Mouse (Mus musculus) B cell, adult 2 months (primary cell): ENCODE measurements at regions not wholly inside any gene's neighbourhood (a gene's known extent, or its start where the extent isn't known, plus 50 kb on each side); places are given as distances from the start of the nearest gene placed in this dataset.
"Not testable (repeated sequence)": the region's sequence is repeated elsewhere in the genome, so short reads cannot be mapped to it uniquely, and the experiment has no call there.

Source experiments
- DNase-seq, 2 experiments: peaks; one replicate each; pipeline ENCODE4 v3.0.0; 2022

DNA sequence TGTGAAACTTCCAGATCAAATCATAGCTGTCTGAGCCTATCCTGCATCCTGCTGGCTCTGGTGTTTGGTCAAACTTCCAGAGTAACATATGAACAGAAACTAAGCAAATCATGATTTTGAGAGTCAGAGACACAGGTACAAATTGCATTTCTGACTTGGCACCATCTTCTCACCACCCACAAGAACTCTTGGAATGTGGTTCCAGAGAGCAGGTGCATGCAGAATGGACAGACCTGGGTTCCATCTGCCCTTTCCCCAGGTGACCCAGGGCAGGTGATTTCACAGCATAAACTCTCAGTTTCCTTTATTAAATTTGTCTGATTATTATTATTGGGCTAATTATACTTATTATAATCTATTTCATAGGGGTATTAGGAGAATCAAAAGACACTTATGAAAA is 527.0 kb upstream of the Auts2 start:
- DNase-seq: no peak

GRCm38 (mm10) chr5:133062481-133062880 is 519.3 kb upstream of the Auts2 start:
- DNase-seq: no peak

GRCm38 (mm10) chr5:133047456-133047855 is 504.3 kb upstream of the Auts2 start:
- DNase-seq: no peak

- DNase-seq: no peak
These were observed 502.5 kb upstream of the Auts2 start for GRCm38 (mm10) chr5:133045637-133046036.

- DNase-seq: no peak
These were observed 484.4 kb upstream of the Auts2 start for GRCm38 (mm10) chr5:133027590-133027989.

DNA sequence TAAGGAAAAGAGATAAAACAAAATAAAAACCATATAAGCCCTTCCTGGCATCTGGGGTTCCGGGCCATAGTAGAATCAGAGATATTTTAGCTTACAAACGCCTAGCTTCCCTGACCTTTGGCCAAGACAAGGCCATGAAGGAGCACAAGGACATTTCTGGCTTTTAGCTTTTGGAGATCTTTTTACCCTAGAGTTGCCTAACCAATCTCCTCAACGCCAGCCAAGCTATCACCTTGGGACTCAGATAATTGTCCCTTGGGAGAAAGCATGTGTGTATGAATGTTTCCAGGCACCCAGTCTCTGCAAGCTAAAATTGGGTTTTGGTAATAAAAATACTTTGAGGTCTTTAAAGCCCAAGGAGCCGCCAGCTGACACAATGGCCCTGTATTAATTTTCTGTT is 482.0 kb upstream of the Auts2 start:
- no peak for DNase-seq

DNA sequence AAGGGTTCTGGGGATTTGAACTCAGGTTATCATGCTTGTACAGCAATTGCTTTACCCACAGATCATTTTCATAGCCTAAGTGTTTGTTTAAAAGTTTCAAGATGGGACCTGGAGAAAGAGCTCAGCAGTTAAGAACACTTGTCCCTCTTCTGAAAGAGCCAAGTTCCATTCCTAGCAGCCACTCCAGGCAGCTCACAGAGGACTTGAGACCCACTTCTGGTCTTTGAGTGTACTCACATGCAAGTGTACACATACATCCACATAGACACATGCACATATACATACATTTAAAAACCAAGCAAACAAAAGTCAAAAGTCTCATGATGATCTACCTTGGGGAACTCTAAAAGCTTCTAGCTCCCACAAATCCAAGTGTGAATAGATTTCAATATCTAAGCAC is 477.7 kb upstream of the Auts2 start:
- DNase-seq: no peak

DNA sequence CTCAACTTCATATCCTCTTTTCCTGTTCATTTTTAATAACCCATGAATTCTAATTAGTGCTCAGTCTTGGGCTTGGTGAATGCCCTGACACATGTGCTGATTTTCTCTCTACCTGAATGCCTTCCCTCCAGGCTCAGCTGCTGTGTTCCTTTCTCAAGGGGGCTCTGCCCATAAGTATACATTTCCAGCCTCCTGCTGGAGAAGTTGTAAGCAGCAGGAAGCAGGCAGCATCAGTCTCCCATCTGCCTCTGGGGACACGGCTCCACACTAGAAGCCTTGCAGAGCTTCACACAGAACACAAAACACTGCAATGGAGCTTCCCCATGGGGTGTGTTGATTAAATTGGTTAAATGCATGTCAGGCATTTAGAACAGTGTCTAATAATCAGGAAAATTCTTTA is 477.0 kb upstream of the Auts2 start:
- DNase-seq: no peak

- no peak for DNase-seq
These were observed 467.8 kb upstream of the Auts2 start for GRCm38 (mm10) chr5:133010624-133011575.

DNA sequence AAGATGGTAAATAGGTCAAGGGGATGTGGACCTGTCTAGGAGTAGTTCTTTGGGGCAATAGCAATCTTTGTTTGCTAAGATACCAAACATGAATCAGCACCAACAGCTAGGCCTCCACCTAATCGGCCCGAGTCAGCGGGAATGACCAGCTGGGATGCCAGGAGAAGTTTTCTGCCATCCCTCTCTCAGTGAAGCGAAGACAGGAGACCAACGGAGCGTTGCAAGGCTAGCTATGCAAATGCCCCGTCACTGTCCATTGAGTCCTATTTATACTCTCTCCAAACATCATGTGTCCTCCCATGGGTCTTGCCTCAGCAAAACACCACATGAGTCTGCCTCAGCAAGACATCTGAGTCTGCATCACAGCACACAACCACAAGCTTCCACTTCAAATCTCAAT is 439.7 kb upstream of the Auts2 start:
- DNase-seq: no peak

DNA sequence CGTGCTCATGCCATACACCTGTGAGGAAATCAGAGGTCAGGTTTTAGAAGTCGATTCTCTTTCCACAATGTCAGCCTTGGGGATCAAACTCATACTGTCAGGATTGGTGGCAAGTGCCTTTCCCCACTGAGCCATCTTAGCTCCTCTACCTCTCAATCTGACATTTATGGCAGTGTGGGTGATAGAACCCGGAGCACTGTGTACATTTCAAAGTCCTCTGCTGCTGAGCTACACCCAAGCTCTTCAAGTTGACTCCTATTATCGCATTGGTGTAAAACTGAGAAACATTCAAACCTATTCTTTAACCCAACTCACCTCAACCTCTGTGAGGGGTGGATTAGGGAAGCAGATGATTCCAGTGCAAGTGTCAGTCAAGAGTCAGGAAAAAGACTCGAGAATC is 435.9 kb upstream of the Auts2 start:
- DNase-seq: no peak

DNA sequence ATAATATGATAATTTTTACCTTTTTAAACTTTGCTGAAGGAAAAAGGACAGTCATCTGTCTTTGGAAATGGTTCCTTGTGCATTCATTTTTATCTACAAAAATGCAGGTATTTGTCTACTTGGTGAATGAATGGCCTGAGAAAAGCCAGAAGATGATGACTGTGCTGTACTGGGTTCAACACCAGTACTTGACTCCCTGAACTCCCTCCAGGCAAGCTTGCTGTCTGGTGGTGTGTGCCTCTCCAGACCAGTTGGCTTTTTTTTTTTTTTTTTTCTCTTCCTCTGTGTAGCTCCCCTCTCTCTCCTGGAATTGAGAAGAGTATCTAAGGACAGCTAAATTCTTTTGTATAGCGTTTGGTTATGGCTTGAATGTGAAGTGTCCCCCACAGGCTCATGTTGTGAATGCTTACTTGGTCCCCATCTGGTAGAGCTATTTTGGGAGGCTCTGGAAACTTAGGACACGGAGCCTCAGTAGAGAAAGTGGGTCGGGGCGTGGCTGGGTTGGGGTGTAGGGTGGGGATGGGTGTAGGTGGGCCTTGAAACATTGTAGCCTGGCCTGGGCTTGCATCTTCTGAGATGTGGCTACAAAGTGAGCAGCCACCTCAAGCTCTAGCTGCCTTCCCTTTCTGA is 432.3 kb upstream of the Auts2 start:
- no peak for DNase-seq

DNA sequence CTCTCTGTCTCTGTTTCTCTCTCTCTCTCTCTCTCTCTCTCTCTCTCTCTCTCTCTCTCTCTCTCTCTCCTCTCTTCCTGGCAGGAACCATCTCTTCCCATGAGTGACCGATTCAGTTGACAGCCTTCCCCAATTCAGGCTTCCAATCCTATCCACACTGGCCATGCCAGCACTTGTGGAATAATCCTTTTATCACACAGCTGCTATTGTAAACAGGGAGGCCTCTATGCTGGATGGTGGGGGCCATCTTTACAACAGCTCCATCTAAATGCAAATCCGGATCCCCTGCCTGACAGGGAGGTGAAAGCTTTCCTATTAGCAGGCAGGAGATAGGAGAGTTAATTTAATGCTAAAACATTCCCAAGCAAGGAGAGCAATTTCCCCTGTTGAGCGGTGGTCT is 431.7 kb upstream of the Auts2 start:
- no peak for DNase-seq

GRCm38 (mm10) chr5:132971046-132971445 is 427.9 kb upstream of the Auts2 start:
- DNase-seq: no peak

DNA sequence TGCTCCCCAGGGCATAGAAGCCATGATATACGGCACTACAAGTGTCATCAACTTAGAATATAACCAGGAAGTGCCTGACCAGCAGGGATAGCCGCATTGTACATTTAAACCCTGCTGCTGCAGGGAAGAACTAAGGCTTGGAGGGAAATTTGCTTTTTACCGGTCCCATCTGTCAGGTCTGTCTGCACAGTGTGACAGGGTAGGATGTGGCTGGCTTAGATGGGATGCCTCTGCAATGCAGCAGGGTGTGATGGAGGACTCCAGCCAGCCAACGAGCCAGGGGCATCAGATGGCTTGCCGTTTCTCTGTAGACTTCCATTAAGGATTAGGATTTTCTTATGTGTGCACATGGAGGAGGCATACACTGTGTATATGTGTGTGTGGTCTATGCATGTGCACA is 426.2 kb upstream of the Auts2 start:
- DNase-seq: no peak

- DNase-seq: no peak
These were observed 416.8 kb upstream of the Auts2 start for GRCm38 (mm10) chr5:132959901-132960300.

- no peak for DNase-seq
These were observed 413.0 kb upstream of the Auts2 start for GRCm38 (mm10) chr5:132956184-132956583.

DNA sequence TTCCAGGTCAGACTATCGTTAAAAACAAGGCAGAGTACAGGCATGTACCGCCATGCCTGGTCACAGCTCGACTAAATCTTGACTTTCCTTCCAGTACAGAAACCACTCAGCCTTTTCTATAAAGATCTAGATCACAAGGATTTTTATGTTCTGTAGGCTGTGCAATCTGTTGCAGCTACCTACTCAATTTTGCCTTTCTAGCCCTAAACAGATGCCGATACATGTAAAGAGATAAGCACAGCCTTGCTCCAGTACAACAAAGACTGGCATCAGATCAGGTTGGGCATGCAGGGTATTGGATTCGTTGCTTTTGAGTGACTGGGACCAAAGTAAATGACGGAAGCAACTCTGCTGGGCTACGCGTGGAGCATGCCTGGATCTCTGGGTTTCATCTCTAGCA is 411.9 kb upstream of the Auts2 start:
- DNase-seq: no peak

- no peak for DNase-seq
These were observed 390.4 kb upstream of the Auts2 start for GRCm38 (mm10) chr5:132933439-132933980.

- DNase-seq: not testable (repeated sequence)
These were observed 386.8 kb upstream of the Auts2 start for GRCm38 (mm10) chr5:132929955-132930354.

- DNase-seq: no peak
These were observed 380.2 kb upstream of the Auts2 start for GRCm38 (mm10) chr5:132923365-132923764.

DNA sequence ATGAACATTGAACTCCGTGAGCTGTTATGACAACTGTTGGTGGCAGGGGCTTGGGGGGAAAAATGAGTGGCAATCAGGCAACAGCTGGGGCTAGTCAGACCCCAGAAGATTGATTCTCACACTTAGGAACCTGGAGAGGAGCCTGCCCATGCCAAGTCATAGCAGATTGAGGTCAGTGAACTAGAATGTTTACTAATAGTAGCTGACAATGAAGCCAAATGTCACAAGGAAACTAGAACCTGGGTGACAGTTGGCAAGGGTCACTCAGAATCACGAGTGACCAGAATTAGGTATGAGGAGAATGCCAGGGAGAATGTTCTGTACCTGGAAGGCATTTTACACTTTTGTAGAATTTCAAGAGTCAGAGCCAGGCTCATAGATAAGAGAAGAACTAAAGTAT is 365.9 kb upstream of the Auts2 start:
- DNase-seq: no peak

DNA sequence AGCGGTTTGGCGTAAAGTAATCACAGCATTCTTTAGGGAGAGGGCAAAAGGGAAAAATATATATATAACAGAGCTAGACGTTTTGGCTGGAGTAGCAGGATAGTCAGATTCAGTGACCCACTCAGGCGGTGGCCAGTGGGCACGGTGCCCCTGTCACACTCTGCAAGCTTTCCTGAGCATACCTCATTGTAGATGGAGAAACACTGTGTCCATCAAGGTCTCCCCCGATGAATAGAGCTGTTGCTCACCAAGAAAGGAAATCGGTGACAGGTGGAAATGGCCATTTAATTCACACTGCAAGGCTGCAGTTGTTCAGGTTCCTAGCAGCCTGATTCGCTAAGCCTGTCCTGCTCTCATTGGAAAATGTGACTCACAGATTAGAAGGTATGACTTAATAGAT is 365.1 kb upstream of the Auts2 start:
- no peak for DNase-seq

DNA sequence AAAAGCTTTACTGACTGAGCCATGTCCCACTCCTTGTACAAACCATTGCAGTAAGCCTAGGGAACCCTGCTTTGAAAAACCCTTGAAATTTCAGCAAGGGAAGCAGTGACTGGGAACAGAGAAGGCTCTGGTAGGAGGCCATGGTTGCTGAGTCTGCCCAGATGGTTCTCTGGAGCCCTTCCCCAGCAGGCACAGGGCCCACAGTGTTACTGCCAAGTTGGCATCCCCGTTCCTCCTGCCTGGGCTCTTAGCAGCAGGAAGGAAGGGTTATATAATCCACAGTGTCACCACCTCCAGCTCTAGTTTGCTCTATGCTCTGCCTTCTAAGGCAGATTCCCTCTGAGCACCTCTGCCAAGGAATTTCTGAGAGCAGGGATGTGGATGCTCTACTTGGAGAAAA is 349.4 kb upstream of the Auts2 start:
- DNase-seq: no peak
